Mouse (Mus musculus): ENCODE measurements around the gene Chid1.

DNA sequence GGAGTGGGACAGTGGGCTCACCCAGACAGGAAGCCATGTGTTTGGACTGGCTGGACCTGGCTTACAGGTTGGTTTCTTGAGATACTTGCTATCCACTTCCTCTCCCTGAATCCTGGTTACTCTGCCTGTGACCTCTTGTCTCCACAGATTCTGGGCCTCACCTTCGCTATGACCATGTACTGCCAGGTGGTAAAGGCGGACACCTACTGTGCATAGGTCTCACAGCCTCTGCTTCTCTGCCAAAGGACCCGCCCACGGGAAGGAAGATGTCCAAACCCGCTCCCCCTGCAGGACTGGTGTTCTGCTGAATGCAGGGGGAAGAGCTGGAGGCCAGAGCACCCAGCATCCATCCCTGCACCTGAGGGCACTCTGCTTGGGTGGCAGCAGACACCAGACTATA, 46.9 kb downstream of the Chid1 start:
- TF ChIP-seq CTCF (IDR thresholded peaks at IDR 0.05; ENCODE audit: borderline replicate concordance, insufficient read depth, low read depth, low read length) (no peak), POLR2A (IDR thresholded peaks at IDR 0.05; ENCODE audit: borderline replicate concordance, insufficient read depth, low read length) (0 out of 2 replicates have a peak, but pooled peaks have one; percentile 25)

Measured in cerebellum, adult 2 months (tissue).